Mouse (Mus musculus) ES-Bruce4 (cell line): ENCODE data around the gene Ncor2.

ENCODE experiments used
- CTCF ChIP-seq: IDR thresholded peaks from one replicate; pipeline ENCODE4 v1.8.1; 2011; ENCODE audit warnings: low read depth, low read length
- EP300 ChIP-seq: IDR thresholded peaks from 2 replicates; pipeline ENCODE4 v1.6.1; 2011; ENCODE audit warnings: low read depth, low read length; ENCODE audit not compliant: insufficient read depth
- POLR2A ChIP-seq: IDR thresholded peaks from one replicate; pipeline ENCODE4 v1.8.1; 2011; ENCODE audit warnings: low read length; ENCODE audit not compliant: insufficient read depth

- no peak for TF ChIP-seq CTCF
- no peak for TF ChIP-seq EP300
- no peak for TF ChIP-seq POLR2A
Measured at GRCm38 (mm10) chr5:125076183-125076582, 102.8 kb downstream of the Ncor2 start.
